Mouse (Mus musculus) regulatory T cell (primary cell): ENCODE results near the gene Tmem266.

Experiments
- in situ Hi-C: fragments of 300-600 bp; cut with MboI, MseI; formaldehyde crosslinking; loops from one replicate; pipeline ENCODE4 v1.15.1; 2025; ENCODE audit warnings: high pct_unique_total_duplicates

Gene Tmem266

GRCm38 (mm10) chr9:55329401-55329800 is 2.7 kb downstream of the Tmem266 start:
- in situ Hi-C loops, result no loop called here

DNA sequence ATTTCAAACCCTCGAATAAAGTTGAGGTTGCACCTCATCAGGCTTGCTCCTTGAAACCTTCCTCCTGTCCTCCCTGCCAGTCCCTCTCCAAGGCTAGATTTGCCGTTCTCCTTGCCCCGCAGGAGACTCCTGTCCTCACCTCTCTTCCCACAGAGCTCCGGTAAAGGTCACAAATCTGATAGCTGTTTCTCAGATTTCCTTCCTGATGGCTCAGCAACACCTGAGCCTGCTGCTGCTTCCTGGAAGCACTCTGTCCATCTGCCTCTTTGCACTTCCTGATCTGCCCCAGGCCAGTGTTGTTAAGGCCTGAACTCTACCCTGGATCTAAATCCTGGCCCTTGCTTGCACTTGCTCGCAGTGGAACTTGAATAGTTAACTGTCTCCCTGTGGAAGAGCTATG is 5.8 kb downstream of the Tmem266 start:
- in situ Hi-C loops, result loop anchor here (5.0 kb wide), 1 partner anchor 45 kb away; no protein-coding TSS in a partner anchor

GRCm38 (mm10) chr9:55332949-55333348 is 6.2 kb downstream of the Tmem266 start:
- in situ Hi-C loops, result loop anchor here (5.0 kb wide), 1 partner anchor 44 kb away; no protein-coding TSS in a partner anchor

DNA sequence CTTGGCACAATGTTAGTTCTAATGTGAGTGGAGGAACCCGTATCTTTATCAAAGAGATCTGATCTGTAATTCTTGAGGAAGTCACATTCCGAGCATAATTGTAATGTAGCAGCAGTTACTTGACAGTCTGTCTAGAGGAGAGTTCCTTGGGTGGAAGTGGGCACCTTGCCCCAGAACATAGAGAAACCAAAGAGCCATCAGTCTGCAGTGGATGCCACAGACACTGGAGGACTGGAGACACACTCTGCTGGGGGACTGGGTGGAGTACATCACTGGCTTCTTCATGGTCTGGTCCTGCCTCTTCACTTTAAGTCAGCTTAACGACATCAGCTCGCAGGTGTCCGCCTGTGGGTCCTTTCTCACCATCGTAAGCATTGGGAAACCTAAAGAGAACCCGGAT is 17.5 kb downstream of the Tmem266 start:
- in situ Hi-C loops, result no loop called here

GRCm38 (mm10) chr9:55345332-55345731 is 18.6 kb downstream of the Tmem266 start:
- in situ Hi-C loops, result no loop called here

DNA sequence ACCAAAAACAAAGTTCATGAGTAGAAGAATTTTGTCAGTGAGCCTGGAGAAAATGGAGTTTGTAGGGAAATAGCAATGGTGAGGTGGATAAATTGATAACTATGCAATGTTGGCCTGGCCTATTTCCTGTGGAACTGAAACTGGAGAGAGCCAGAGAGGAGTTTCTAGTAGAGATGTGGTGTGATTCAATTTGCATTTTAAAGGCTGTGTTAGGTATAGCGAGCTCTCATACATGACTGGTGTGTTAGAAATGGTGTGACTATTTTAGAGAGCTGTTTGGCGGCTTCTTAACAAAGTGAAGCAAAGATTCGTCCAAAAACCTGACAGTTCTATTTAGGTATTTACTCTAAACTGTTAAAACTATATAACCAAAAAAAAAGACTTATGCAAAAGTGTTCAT is 22.0 kb downstream of the Tmem266 start:
- in situ Hi-C loops, result no loop called here

GRCm38 (mm10) chr9:55354686-55355085 is 28.0 kb downstream of the Tmem266 start:
- in situ Hi-C loops, result no loop called here

DNA sequence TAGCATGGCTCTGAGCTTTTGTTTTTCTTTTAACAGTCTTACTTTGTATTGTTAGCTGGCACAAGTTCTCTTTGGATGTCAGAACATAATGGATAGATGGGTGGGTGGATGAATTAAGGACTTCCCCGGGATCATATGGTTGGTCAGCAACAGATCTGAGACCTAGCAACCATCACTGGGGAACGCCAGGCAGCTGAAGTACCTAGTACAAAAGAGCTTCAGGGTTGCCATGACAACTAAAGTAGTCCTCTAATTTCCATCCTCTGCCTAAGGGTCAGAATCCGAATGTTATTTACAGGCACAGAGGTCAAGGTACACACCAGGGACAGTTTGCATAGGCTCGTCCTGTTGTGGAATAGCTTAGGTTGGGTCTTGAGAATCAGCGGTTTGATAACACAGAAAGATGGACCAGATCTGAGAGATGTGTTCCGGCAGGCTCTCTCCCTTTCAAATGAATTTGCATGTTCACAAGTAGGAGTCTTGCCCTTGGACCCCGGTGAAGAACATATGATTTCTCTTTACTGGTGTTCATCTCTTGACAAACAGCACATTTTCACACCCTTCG is 28.6 kb downstream of the Tmem266 start:
- in situ Hi-C loops, result no loop called here

DNA sequence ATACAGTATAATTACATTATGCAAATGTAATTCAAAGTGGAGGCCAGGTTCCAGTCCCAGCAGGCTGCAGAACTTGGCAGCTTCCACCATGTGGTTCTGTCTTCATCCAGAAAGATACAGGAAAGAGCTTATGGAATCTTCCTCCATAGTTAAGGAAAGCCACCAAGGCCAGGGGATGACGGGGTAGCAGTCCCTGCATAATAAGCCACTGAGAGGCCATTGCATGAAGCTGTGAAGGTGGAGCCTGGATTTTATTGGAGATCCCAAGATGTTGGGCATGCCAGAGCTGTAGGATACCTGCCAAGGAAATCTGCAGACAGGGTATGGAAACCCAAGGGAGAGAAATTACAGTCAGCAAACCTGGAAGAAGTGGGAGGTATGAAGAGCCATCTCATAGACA is 30.5 kb downstream of the Tmem266 start:
- in situ Hi-C loops, result no loop called here

GRCm38 (mm10) chr9:55360372-55360771 is 33.7 kb downstream of the Tmem266 start:
- in situ Hi-C loops, result no loop called here

DNA sequence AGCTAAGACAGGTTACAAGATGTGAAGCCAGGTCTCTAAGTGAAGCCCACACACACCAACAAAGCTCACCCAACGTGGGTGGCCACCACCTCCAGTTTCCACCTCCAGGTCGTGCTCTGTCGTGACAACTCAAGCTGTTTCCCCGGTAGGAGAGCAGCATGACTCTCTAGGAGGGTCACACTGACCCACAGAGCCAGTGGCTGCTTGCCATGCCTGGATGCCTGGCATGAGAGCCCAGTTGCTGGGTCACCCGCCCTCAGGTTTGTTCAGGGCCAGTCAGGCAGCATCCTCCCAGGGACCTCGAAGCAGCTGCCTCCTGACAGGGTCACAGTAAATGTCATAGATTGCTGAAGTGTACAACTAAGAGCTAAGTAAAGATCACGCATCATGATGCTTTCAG is 34.1 kb downstream of the Tmem266 start:
- in situ Hi-C loops, result no loop called here

- in situ Hi-C loops, result no loop called here
Measured at GRCm38 (mm10) chr9:55361969-55362368, 35.3 kb downstream of the Tmem266 start.

- in situ Hi-C loops, result no loop called here
Measured at GRCm38 (mm10) chr9:55363707-55364106, 37.0 kb downstream of the Tmem266 start.

DNA sequence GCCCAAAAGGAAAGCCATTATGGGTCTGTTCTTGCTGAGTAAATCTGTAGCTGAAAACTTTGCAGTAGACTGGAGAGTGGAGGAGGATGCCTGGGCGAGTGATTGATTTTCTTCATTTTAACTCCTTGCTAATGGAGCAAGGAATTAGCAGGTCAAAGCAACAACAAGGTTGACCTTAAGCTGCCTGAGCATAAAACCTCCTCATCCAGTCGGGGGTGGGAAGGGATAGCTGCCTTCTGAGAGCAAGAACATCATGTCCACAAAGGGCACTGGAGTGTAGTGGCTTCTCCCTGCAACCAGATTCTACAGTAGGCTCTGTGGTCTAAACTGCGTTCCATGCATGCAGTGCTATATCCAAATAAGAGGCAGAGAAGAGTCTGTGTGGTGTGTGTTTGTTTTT is 41.3 kb downstream of the Tmem266 start:
- in situ Hi-C loops, result no loop called here

DNA sequence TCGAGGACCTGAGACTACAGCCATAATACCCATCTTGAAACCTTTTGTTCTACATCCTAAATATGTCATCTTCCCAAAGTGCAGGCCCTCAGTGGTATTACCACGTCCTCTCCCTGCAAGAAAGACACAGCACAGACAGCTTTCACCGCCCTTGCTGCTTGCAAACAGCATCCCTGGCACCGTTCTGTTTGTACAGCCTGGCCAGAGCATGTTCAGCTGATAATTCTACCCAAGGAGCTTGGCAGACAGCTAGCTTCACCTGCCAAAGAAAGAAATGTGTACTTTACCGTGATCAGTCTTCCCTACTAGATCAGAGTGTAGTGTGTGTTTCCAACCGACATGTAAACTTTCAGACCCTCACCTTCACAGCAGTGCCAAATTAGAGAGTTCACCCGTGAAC is 45.2 kb downstream of the Tmem266 start:
- in situ Hi-C loops, result no loop called here

DNA sequence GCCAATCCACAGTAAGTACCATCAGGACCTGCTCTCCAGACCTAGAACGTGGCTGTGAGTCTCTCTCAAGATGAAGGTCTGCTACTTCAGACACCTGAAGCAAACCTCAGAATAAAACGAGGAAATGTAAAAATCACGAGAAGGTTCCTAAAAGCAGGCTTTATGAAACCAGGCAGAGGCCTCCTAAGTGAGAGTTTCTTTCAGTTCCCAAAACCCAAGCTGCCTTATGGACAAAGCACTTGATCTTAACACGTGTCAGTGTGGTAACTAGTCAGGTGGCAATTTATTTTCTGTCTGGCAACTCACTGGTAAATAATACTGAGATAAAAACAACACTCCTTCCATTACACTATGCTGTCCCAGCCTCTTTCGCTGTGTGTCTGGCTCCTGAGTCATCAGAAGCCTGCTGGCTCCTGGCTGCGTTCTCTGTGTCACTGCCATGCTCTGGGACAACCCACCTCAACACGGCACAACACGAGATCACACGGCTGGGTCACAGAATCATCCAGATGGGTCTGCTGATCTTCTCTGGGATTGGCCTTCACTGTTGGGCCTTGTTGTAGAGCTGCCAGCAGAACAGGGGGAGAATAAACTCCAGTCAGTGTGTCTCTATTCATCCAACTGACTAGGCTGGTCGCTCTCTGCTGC is 51.0 kb downstream of the Tmem266 start:
- in situ Hi-C loops, result loop anchor here (5.0 kb wide), 1 partner anchor 45 kb away; no protein-coding TSS in a partner anchor

- in situ Hi-C loops, result no loop called here
Measured at GRCm38 (mm10) chr9:55381456-55381855, 54.7 kb downstream of the Tmem266 start.

DNA sequence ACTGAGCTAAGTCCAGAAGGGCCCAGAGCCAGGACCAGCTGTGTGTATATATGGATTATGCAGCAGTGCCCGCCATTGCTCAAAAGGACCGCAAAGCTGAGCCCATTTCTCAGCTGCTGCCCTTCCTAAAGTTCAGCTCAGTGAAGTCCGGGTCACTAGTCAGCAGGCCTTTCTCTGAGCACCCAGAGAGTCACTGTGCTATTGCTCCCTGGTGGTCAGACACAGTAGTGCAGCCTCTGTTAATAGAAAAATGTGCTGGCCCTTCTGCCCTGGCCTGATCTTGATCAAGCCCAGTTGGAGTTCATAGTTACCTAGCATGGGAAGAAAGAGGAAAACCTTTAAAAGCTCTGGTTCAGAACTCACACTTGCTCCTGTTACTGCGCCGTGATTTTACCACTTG is 55.7 kb downstream of the Tmem266 start:
- in situ Hi-C loops, result no loop called here

- in situ Hi-C loops, result no loop called here
Measured at GRCm38 (mm10) chr9:55386117-55386516, 59.4 kb downstream of the Tmem266 start.

DNA sequence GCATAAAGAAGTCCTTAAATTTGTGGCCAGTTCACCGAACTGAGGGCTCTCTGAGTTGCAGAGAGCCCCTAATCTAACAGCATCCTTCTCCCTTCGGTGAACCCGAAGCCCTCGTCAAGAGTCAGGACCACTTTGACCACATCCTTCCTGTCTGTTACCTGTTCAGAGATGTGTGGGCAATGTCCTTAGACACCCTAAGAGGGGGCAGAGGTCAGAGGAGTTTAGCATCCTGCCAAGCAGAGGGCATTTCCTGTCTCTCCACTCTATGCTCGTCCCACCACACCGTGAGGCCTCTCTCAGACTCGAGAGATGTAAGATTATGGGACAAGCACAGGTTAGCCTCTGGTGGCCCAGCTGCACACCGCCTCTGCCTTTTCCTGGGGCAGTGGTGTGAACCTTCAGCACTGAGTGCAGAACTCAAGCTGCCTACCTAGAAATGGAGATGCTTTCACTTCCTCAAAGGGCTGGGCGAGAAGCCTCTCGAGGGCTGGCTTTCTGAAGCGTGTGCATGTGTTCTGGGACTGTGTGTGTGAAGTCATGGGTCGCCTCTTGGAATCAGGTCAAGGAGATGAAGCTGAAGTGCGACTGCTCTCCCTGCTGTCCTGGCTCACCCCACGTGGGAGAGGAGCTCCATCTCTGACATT is 61.3 kb downstream of the Tmem266 start:
- in situ Hi-C loops, result no loop called here

- in situ Hi-C loops, result no loop called here
Measured at GRCm38 (mm10) chr9:55391909-55392658, 65.4 kb downstream of the Tmem266 start.

GRCm38 (mm10) chr9:55395650-55396049 is 68.9 kb downstream of the Tmem266 start:
- in situ Hi-C loops, result no loop called here
